9 mouse cellular contexts compared by ENCODE assay signal in genomic region chr11:42181973-42182824, GRCm38 (mm10). TPM values are rescaled to one million over a fixed set of nuclear protein-coding genes. Genes with fewer than 3 reads are reported as not detected.
DNase-seq lines count a peak whose midpoint lies in the region; ATAC-seq and TF ChIP-seq lines count a peak whose summit lies in the region.
"Had no signal": no experiment of that assay in that cellular context is flagged by ENCODE, and none has a peak within 500 bp of the region (broad histone marks: within the 10 kb centered on the region; RNA-seq: fewer than 3 reads in every experiment).

No protein-coding gene starts in this region.

- peak overlapping the region; percentile 73 for H3K9ac ChIP-seq in heart, embryonic 14.5 days (ENCODE audit: low read length)
- H3K9ac ChIP-seq in midbrain, embryonic 16.5 days (ENCODE audit: low read depth, low read length), result peak overlapping the region; percentile 84

- peak overlapping the region; percentile 84 for H3K27ac ChIP-seq in cortical plate, adult 2 months (ENCODE audit: insufficient read depth, low read length)
- no peak overlapping the region for H3K27ac ChIP-seq in heart, embryonic 14.5 days (replicated peaks in 1 of 2; ENCODE audit: control insufficient read depth in 1 of 2, insufficient read depth in 1 of 2, low read depth in 2 of 2, low read length in 2 of 2)
- peak overlapping the region; percentile 91 for H3K27ac ChIP-seq in left cerebral cortex, adult 2 months
- H3K27ac ChIP-seq in midbrain, embryonic 16.5 days (ENCODE audit: low read length), result peak overlapping the region; percentile 95

- peak; percentile 54; the same call in 1 of the 2 replicates for ATAC-seq in heart, embryonic 14.5 days (ENCODE audit: insufficient number of reproducible peaks, insufficient read depth, low FRiP score, low read depth)
- ATAC-seq in midbrain, embryonic 16.5 days, result peak; percentile 95
- ATAC-seq in erythroid progenitor cell, adult 5-6 weeks (replicated peaks; ENCODE audit: low FRiP score, poor library complexity, severe bottlenecking), result no peak

- WGBS in heart, embryonic 14.5 days, result under 1% methylated on average over 35 of the region's 35 CpGs
- WGBS in midbrain, embryonic 16.5 days, result under 1% methylated on average over 35 of the region's 35 CpGs

- no peaks in the 10 kb centered on the region for H3K36me3 ChIP-seq in heart, embryonic 14.5 days (ENCODE audit: control insufficient read depth, insufficient read depth, low read length)
- H3K36me3 ChIP-seq in midbrain, embryonic 16.5 days (ENCODE audit: control insufficient read depth, insufficient read depth, low read length), result no peaks in the 10 kb centered on the region

- TF ChIP-seq POLR2A in cortical plate, adult 2 months (IDR thresholded peaks at IDR 0.05; ENCODE audit: extremely low read depth, insufficient read depth, low read length), result peak; percentile 62; the same call in 1 of the 2 replicates

- H3K4me2 ChIP-seq in heart, embryonic 14.5 days (ENCODE audit: low read length), result peak overlapping the region; percentile 95
- peak overlapping the region; percentile 78 for H3K4me2 ChIP-seq in midbrain, embryonic 16.5 days (ENCODE audit: low read length)

- no peak for TF ChIP-seq CTCF in cortical plate, adult 2 months (IDR thresholded peaks at IDR 0.05; ENCODE audit: extremely low read depth, insufficient read depth, low read length)
- TF ChIP-seq CTCF in left cerebral cortex, adult 2 months (IDR thresholded peaks at IDR 0.05), result no peak

- intact Hi-C loops in left cerebral cortex, adult 2 months (cut with DNase I), result loop anchor here (1.0 to 10.0 kb wide), 9 partner anchors 209 to 1395 kb away; no protein-coding TSS in a partner anchor

- H3K9me3 ChIP-seq in heart, embryonic 14.5 days (ENCODE audit: control insufficient read depth, low read length), result no peaks in the 10 kb centered on the region
- no peaks in the 10 kb centered on the region for H3K9me3 ChIP-seq in midbrain, embryonic 16.5 days (replicated peaks; ENCODE audit: control insufficient read depth, low read length, poor library complexity, severe bottlenecking)

- peak; percentile 46 for DNase-seq in layer of hippocampus, adult 11-12 months (ENCODE audit: low spot score)
- DNase-seq in layer of hippocampus, adult 9-10 months (ENCODE audit: low spot score), result no peak
- peak; percentile 62 to 66 for DNase-seq in left cerebral cortex, adult 2 months (ENCODE audit: extremely low spot score in 1 of 2, low spot score in 2 of 2)
- no peak for DNase-seq in urinary bladder, postnatal 14 days (ENCODE audit: low spot score)

- H3K27me3 ChIP-seq in heart, embryonic 14.5 days (ENCODE audit: control insufficient read depth, insufficient read depth, low read length), result peaks cover 11% of the 10 kb centered on the region
- no peaks in the 10 kb centered on the region for H3K27me3 ChIP-seq in midbrain, embryonic 16.5 days (ENCODE audit: control insufficient read depth, insufficient read depth, low read depth, low read length)

- H3K4me3 ChIP-seq in cortical plate, adult 2 months (ENCODE audit: insufficient read depth, low read length), result peak overlapping the region; percentile 64
- peak overlapping the region; percentile 61 to 69 for H3K4me3 ChIP-seq in heart, embryonic 14.5 days (ENCODE audit: control insufficient read depth in 1 of 2, insufficient read depth in 1 of 2, low read depth in 1 of 2, low read length in 2 of 2)
- H3K4me3 ChIP-seq in left cerebral cortex, adult 2 months, result peak overlapping the region; percentile 68
- peak overlapping the region; percentile 64 for H3K4me3 ChIP-seq in midbrain, embryonic 16.5 days (ENCODE audit: low read depth, low read length)

- no peaks in the 10 kb centered on the region for H3K4me1 ChIP-seq in cortical plate, adult 2 months (ENCODE audit: control insufficient read depth, insufficient read depth, low read length)
- peaks cover 2 to 4% of the 10 kb centered on the region in 2 experiments; a peak in 2 of 4 replicates for H3K4me1 ChIP-seq in heart, embryonic 14.5 days (ENCODE audit: control insufficient read depth in 2 of 2, insufficient read depth in 2 of 2, low read length in 2 of 2)
- H3K4me1 ChIP-seq in midbrain, embryonic 16.5 days (ENCODE audit: control insufficient read depth, insufficient read depth, low read length), result peaks cover 15% of the 10 kb centered on the region

RNA-seq across cellular contexts. Expression of gene Gabra1, which starts 0.5 kb away (rescaled TPM):
- 201 and 202 TPM in 2 replicates for polyA plus RNA-seq in cortical plate, adult 2 months (2012; rRNA removed)
- polyA plus RNA-seq in heart, embryonic 14.5 days (2014; fragmentation: Nextera tagmentation; extraction: Ambion mirVana), result 1.3 and 1.9 TPM in 2 replicates
- 100 to 1,000 TPM; 623 to 651 TPM for total RNA-seq in left cerebral cortex, adult 2 months (2021)
- polyA plus RNA-seq in midbrain, embryonic 16.5 days (2015; fragmentation: Nextera tagmentation; extraction: Ambion mirVana), result 36.3 and 52.8 TPM in 2 replicates
- total RNA-seq in erythroid progenitor cell, adult 5-6 weeks (2015; ENCODE audit: low replicate concordance), result not detected in 2 replicates
- total RNA-seq in erythroid progenitor cell, adult 5-6 weeks (2017; ENCODE audit: low replicate concordance), result not detected in 2 replicates
- total RNA-seq: neutrophil, adult 5-6 weeks had no signal

Comparison
In these comparisons a context has a peak if more than half of its experiments do, and no peak if none do; other contexts are left out.
1. DNase-seq: peak in layer of hippocampus, adult 11-12 months (single experiment) and left cerebral cortex, adult 2 months (2 of 2); none in layer of hippocampus, adult 9-10 months (single experiment) and urinary bladder, postnatal 14 days (single experiment).
2. H3K27ac ChIP-seq: peak in cortical plate, adult 2 months (single experiment), left cerebral cortex, adult 2 months (single experiment) and midbrain, embryonic 16.5 days (single experiment); none in heart, embryonic 14.5 days (0 of 2).
3. RNA of gene Gabra1, which starts 0.5 kb away (polyA plus RNA-seq): 201 to 202 TPM in cortical plate, adult 2 months and 36.3 to 52.8 TPM in midbrain, embryonic 16.5 days; 1.3 to 1.9 TPM in heart, embryonic 14.5 days; every median in the first group is over 10 times any median in the second.
4. Peak in every context shown above with its lines, with median percentiles within 50 percentile points of each other: H3K4me3 ChIP-seq.